Mouse (Mus musculus) ES-Bruce4 (cell line): Measurements from ENCODE around the gene Hist2h2aa2. TPM values are rescaled to one million over a fixed set of nuclear protein-coding genes. Genes with fewer than 3 reads are reported as not detected.
"Not testable (repeated sequence)": the region's sequence is repeated elsewhere in the genome, so short reads cannot be mapped to it uniquely, and the experiment has no call there.

Source experiments
- H3K27ac ChIP-seq: 2 replicates; pipeline ENCODE4 v1.5.1; 2012; ENCODE audit warnings: low read length, inconsistent platforms; ENCODE audit not compliant: insufficient read depth
- H3K27me3 ChIP-seq: 2 replicates; pipeline ENCODE4 v1.6.1; 2012; ENCODE audit warnings: mild to moderate bottlenecking, low read length, inconsistent platforms; ENCODE audit not compliant: control insufficient read depth, poor library complexity, insufficient read depth, severe bottlenecking
- H3K36me3 ChIP-seq: 2 replicates; pipeline ENCODE4 v1.6.1; 2012; ENCODE audit warnings: inconsistent platforms, mild to moderate bottlenecking, low read length, moderate library complexity; ENCODE audit not compliant: control insufficient read depth, poor library complexity, insufficient read depth, severe bottlenecking
- H3K4me1 ChIP-seq: one replicate; pipeline ENCODE4 v1.8.1; 2011; ENCODE audit warnings: low read length; ENCODE audit not compliant: control insufficient read depth, insufficient read depth
- H3K4me3 ChIP-seq: 2 replicates; pipeline ENCODE4 v1.5.1; 2011; ENCODE audit warnings: low read depth, mild to moderate bottlenecking, low read length
- H3K9ac ChIP-seq: 2 replicates; pipeline ENCODE4 v1.6.1; 2012; ENCODE audit warnings: low read depth, mild to moderate bottlenecking, inconsistent platforms; ENCODE audit not compliant: poor library complexity, severe bottlenecking
- H3K9me3 ChIP-seq: replicated peaks from 2 replicates; pipeline ENCODE4 v1.6.1; 2012; ENCODE audit warnings: mild to moderate bottlenecking, low read length, inconsistent platforms; ENCODE audit not compliant: control insufficient read depth, poor library complexity, insufficient read depth, severe bottlenecking
- CTCF ChIP-seq: IDR thresholded peaks from one replicate; pipeline ENCODE4 v1.8.1; 2011; ENCODE audit warnings: low read depth, low read length
- EP300 ChIP-seq: IDR thresholded peaks from 2 replicates; pipeline ENCODE4 v1.6.1; 2011; ENCODE audit warnings: low read depth, low read length; ENCODE audit not compliant: insufficient read depth
- POLR2A ChIP-seq: IDR thresholded peaks from one replicate; pipeline ENCODE4 v1.8.1; 2011; ENCODE audit warnings: low read length; ENCODE audit not compliant: insufficient read depth
- polyA plus RNA-seq: library from polyadenylated mRNA; stranded (reverse); fragments of >200 nt; gene quantifications from 2 replicates; pipeline ENCODE4 v1.2.4, GENCODE M21; 2011; ENCODE audit warnings: low read depth; ENCODE audit not compliant: missing spikeins, insufficient read depth, insufficient read length

Gene Hist2h2aa2
- polyA plus RNA-seq, 1 experiment = 17.2 TPM

- no peak overlapping the region for H3K4me3 ChIP-seq
- no peaks in the 10 kb centered on the region for H3K9me3 ChIP-seq
- no peak overlapping the region for H3K9ac ChIP-seq
- TF ChIP-seq POLR2A (no peak), CTCF (peak; percentile 80)
- H3K36me3 ChIP-seq = no peaks in the 10 kb centered on the region
- no peaks in the 10 kb centered on the region for H3K4me1 ChIP-seq
- H3K27ac ChIP-seq = no peak overlapping the region
- peaks cover 1% of the 10 kb centered on the region; the same call in 1 of the 2 replicates for H3K27me3 ChIP-seq
Observed at GRCm38 (mm10) chr3:96209242-96209641, 30.8 kb downstream of the Hist2h2aa2 start.

GRCm38 (mm10) chr3:96207819-96208218, 32.3 kb downstream of the Hist2h2aa2 start:
- TF ChIP-seq CTCF (no peak), EP300 (no peak), POLR2A (no peak)
- no peaks in the 10 kb centered on the region for H3K36me3 ChIP-seq
- no peaks in the 10 kb centered on the region for H3K9me3 ChIP-seq
- no peaks in the 10 kb centered on the region for H3K4me1 ChIP-seq
- H3K27ac ChIP-seq = no peak overlapping the region
- no peak overlapping the region for H3K9ac ChIP-seq
- H3K27me3 ChIP-seq = peaks cover 1% of the 10 kb centered on the region; the same call in 1 of the 2 replicates
- no peak overlapping the region for H3K4me3 ChIP-seq

- Histone ChIP-seq H3K4me3 (no peak overlapping the region), H3K9me3 (no peaks in the 10 kb centered on the region), H3K27ac (no peak overlapping the region), H3K27me3 (no peaks in the 10 kb centered on the region), H3K9ac (no peak overlapping the region), H3K36me3 (no peaks in the 10 kb centered on the region), H3K4me1 (peaks cover 1% of the 10 kb centered on the region)
- TF ChIP-seq EP300 (no peak), CTCF (no peak)
Observed at GRCm38 (mm10) chr3:96199731-96200130, 40.3 kb downstream of the Hist2h2aa2 start.

- H3K4me1 ChIP-seq, H3K9me3 ChIP-seq, H3K36me3 ChIP-seq, H3K27me3 ChIP-seq, H3K4me3 ChIP-seq, H3K27ac ChIP-seq: not testable (repeated sequence)
- 0 out of 2 replicates have a peak overlapping the region, but pooled peaks have one; percentile 7 for H3K9ac ChIP-seq
Observed at GRCm38 (mm10) chr3:96198601-96199251, 41.4 kb downstream of the Hist2h2aa2 start.

GRCm38 (mm10) chr3:96198181-96198580, 41.9 kb downstream of the Hist2h2aa2 start:
- peak overlapping the region; percentile 79 for H3K27ac ChIP-seq
- H3K9me3 ChIP-seq = no peaks in the 10 kb centered on the region
- no peaks in the 10 kb centered on the region for H3K27me3 ChIP-seq
- no peaks in the 10 kb centered on the region for H3K36me3 ChIP-seq
- H3K4me3 ChIP-seq = peak overlapping the region; percentile 84
- H3K9ac ChIP-seq = peak overlapping the region; percentile 85
- TF ChIP-seq POLR2A (no peak), EP300 (no peak), CTCF (no peak)
- peaks cover 1% of the 10 kb centered on the region for H3K4me1 ChIP-seq

- H3K36me3 ChIP-seq = no peaks in the 10 kb centered on the region
- peak overlapping the region; percentile 85 for H3K4me3 ChIP-seq
- H3K4me1 ChIP-seq = peaks cover 1% of the 10 kb centered on the region
- peak overlapping the region; percentile 61 for H3K9ac ChIP-seq
- H3K27ac ChIP-seq = peak overlapping the region; percentile 47
- no peaks in the 10 kb centered on the region for H3K27me3 ChIP-seq
- H3K9me3 ChIP-seq = no peaks in the 10 kb centered on the region
- TF ChIP-seq POLR2A = peak; percentile 94
- TF ChIP-seq CTCF = no peak
- peak; percentile 41; the same call in 1 of the 2 replicates for TF ChIP-seq EP300
Observed at GRCm38 (mm10) chr3:96197129-96197749, 42.8 kb downstream of the Hist2h2aa2 start.
